Mouse (Mus musculus): Measurements from ENCODE around the gene Arhgef3.

Arhgef3 gene

GRCm38 (mm10) chr14:27114362-27115274, at the start of gene Arhgef3:
Gene Arhgef3 (plus strand): TSS chr14:27114899.
- DNase-seq (ENCODE audit: low spot score in 2 of 2), result peak in 1 of 2 experiments; percentile 65

GRCm38 (mm10) chr14:27066171-27066929, 48.3 kb upstream of the Arhgef3 start:
- DNase-seq (ENCODE audit: low spot score in 2 of 2), result no peak

- DNase-seq (ENCODE audit: low spot score in 2 of 2), result no peak
These were observed 46.8 kb upstream of the Arhgef3 start for GRCm38 (mm10) chr14:27067866-27068271.

GRCm38 (mm10) chr14:27069434-27070097, 45.1 kb upstream of the Arhgef3 start:
- DNase-seq (ENCODE audit: low spot score in 2 of 2), result no peak

- DNase-seq (ENCODE audit: low spot score in 2 of 2), result no peak
These were observed 44.6 kb upstream of the Arhgef3 start for GRCm38 (mm10) chr14:27070128-27070527.

- DNase-seq (ENCODE audit: low spot score in 2 of 2), result no peak
These were observed 43.9 kb upstream of the Arhgef3 start for GRCm38 (mm10) chr14:27070758-27071157.

GRCm38 (mm10) chr14:27071985-27072384, 42.7 kb upstream of the Arhgef3 start:
- no peak for DNase-seq (ENCODE audit: low spot score in 2 of 2)

- DNase-seq (ENCODE audit: low spot score in 2 of 2), result no peak
These were observed 39.6 kb upstream of the Arhgef3 start for GRCm38 (mm10) chr14:27075084-27075483.

- DNase-seq (ENCODE audit: low spot score in 2 of 2), result no peak
These were observed 38.7 kb upstream of the Arhgef3 start for GRCm38 (mm10) chr14:27075909-27076521.

- DNase-seq (ENCODE audit: low spot score in 2 of 2), result no peak
These were observed 38.2 kb upstream of the Arhgef3 start for GRCm38 (mm10) chr14:27076522-27076920.

GRCm38 (mm10) chr14:27081536-27082275, 33.0 kb upstream of the Arhgef3 start:
- DNase-seq (ENCODE audit: low spot score in 2 of 2), result no peak

GRCm38 (mm10) chr14:27085471-27085870, 29.2 kb upstream of the Arhgef3 start:
- DNase-seq (ENCODE audit: low spot score in 2 of 2), result no peak

- no peak for DNase-seq (ENCODE audit: low spot score in 2 of 2)
These were observed 28.7 kb upstream of the Arhgef3 start for GRCm38 (mm10) chr14:27085999-27086398.

- no peak for DNase-seq (ENCODE audit: low spot score in 2 of 2)
These were observed 20.5 kb upstream of the Arhgef3 start for GRCm38 (mm10) chr14:27094247-27094646.

- no peak for DNase-seq (ENCODE audit: low spot score in 2 of 2)
These were observed 18.6 kb upstream of the Arhgef3 start for GRCm38 (mm10) chr14:27096133-27096532.

- peak; percentile 41 to 67 for DNase-seq (ENCODE audit: low spot score in 2 of 2)
These were observed 17.9 kb upstream of the Arhgef3 start for GRCm38 (mm10) chr14:27096779-27097178.

- DNase-seq (ENCODE audit: low spot score in 2 of 2), result no peak
These were observed 13.0 kb upstream of the Arhgef3 start for GRCm38 (mm10) chr14:27101735-27102134.

- no peak for DNase-seq (ENCODE audit: low spot score in 2 of 2)
These were observed 12.0 kb upstream of the Arhgef3 start for GRCm38 (mm10) chr14:27102720-27103119.

- DNase-seq (ENCODE audit: low spot score in 2 of 2), result no peak
These were observed 8.8 kb upstream of the Arhgef3 start for GRCm38 (mm10) chr14:27105731-27106457.
